Mouse (Mus musculus): ENCODE data around the gene Smad3.

Smad3 gene

GRCm38 (mm10) chr9:63658436-63658835, 99.4 kb downstream of the Smad3 start:
- DNase-seq: no peak

GRCm38 (mm10) chr9:63657167-63657566, 100.6 kb downstream of the Smad3 start:
- no peak for DNase-seq

DNA sequence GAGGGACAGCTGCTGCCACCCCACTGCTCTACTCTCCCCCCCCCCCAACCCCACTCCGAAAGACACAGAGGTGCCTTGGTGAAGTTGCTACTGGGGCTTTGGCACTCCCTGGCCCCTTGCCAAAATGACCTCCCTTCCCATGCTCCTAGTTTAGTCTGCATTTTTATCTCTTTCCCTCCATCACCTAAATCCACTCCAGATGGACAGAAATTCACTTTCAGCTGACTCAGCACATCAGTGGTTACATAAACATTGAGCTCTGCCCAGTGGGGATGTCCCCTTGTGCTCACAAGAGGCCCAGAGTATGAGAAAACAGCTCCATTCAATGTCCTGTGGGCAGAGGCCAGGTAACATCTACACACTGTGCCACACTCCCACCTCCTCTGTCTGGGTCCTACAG, 102.7 kb downstream of the Smad3 start:
- no peak for DNase-seq

DNA sequence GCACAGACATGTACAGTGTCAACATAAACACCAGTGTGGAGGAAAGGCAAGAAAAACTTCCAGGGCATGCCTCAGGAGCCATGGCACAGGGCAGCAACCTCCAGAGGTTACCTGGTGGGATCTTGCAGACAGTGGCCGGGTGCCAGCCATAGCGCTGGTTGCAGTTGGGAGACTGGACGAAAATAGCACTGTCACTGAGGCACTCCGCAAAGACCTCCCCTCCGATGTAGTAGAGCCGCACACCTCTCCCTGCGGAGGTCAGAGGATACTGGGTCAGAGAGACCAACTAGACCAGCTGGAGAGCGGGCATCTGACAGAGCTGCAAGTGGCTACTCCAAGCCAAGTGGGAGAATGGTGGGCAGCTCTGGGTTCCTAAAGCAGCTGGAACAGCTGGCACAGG, 103.2 kb downstream of the Smad3 start:
- no peak for DNase-seq

DNA sequence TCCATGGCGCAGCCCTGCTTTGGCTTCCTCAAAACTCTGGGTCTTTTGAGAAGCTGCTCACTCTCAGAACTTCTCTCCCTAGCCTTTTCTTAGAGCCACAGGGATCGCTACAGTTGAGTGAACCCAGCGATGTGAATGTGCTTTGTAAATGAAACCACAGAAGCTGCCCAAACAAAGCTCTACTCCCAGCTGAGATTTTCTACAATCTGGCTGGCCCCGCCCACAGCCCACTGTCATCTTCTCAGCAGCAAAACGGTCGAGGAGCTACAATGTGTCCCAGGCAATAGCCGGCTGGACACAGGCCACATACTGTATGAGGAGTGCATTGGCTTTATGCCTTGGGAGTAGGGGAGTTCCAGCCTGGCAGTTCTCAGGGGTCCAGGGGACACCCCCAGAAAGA, 104.1 kb downstream of the Smad3 start:
- DNase-seq: no peak

DNA sequence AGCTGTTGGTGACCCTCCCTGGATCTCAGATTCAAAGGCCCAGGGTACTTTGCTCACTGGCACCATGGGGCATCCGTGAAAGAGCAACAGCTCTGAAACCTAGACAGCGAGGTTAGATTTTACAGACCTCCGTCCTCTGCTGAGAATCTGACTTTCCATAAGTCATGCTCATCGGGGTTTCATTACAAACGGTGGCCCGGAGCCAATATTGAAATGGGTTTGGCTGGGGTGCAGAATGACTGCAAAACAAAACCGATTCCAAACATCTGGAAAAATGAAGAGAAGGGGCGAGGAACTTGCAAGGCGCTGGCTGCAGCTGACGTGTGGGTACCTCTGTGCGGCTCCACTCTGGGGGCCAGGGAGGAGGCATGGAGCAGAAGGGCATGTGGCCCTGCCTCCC, 106.2 kb downstream of the Smad3 start:
- no peak for DNase-seq

- peak; percentile 58 for DNase-seq
Observed at GRCm38 (mm10) chr9:63650905-63651304, 106.9 kb downstream of the Smad3 start.

DNA sequence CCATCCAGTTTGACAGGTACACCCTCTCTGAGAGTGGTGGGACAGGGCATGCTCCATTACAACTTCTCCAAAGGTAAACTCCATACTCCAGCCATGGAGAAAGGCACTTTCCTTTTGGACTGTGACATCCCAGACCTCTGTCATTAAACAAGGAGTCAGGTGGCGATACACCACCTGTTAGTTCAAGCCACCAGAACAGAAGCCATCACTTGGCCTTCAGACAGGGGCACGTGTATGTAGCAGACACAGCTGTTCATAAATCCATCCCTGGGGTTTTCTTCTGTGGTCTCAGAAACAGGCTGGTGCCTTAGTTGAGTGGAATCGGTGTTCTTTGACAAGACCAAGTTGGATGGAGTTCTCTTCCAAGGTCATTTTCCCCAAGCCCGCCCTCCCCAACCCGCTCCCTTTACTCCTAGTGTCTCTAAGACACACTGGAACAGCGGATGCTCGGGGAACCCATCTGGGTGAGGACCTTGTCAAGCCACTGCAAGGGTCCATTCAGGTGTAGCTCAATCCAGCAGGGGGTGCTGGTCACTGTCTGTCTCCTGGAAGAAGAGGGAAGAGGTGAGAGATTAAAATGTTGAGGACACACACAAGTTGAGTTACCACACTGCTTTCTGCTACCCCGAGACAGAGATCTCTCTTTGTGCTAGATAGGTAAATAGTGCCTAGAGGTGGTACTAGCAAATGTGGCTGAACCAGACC, 107.8 kb downstream of the Smad3 start:
- no peak for DNase-seq

DNA sequence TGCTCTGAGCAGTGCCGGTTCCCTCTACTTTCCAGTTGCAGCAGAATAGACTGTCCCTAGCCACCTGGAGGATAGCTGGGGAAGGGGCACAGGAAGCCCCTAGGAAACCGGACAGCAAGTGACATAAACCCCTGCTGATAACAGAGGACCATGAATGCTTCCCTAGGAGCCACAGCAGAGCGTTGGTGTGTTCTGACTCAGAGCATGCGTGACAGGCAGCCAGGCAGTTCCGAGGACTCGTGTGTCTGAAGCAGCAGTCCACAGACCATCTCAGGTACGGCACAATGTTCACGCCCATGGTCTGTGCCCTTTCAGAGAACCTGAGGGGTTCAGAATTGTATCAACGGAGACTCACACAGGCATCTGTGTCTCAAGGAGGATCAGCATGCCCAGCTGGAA, 109.3 kb downstream of the Smad3 start:
- DNase-seq: no peak

DNA sequence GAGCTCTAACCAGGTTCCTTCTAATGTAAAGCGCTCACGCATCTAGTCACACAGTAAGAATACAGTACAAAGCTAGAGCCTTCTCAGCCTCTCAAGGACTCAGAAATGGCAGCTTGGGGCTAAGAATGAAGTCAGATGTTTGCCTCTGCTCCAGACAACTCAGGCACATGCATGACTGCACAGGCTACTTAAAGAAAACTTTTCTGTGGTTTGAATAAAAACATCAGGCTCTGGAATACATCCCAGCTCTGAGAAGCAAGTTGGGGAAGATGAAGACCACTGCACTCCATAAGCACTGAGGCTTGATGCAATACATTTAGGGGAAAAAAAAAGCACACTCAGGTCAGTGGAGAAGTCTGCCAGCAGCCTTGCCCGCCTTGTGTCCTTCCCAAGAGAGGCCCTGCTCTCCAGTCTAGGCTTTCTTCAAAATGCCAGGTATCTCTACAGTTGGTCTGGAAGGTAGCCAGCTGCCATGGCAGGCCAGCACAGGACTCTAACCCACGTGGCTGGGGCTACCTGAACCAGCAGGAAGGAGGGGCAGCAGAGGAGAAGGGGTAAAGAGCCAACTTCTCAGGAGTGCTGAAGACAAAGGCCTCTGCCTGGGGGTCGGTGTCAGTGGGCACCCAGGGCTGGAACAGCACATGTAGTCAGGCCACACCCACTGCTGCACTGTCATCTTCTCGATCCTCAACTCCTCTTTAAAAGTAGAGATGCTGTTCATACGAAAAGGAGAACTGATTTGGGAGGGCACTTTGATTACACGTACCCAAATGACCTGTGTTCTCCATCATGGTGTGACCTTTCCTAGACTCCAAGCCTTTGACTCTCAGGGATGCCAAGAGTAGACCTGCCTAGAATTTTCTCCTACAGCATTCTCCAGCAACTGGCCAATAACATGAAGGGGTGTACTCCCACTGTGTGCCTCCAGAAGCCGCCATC, 109.9 kb downstream of the Smad3 start:
- peak; percentile 63 for DNase-seq

- no peak for DNase-seq
Observed at GRCm38 (mm10) chr9:63645084-63645483, 112.7 kb downstream of the Smad3 start.

DNA sequence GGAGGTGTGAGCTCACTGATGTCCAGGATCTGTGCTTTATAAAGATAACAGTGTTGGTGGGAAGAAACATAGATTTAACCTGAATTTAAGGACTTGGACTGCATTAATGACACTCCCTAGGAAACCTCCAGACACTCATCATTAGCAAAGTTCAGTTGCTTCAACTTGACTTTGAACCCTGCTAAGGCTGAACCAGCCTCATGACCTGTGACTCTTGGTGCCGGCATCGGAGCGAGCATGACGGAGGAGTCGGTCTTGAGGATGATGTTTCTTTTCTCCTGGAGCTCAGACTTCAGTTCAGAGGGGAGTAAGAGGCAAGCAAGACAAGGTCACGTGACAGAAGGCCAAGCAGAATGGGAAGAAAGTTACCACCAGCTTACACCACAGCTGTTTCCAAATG, 113.8 kb downstream of the Smad3 start:
- no peak for DNase-seq

DNA sequence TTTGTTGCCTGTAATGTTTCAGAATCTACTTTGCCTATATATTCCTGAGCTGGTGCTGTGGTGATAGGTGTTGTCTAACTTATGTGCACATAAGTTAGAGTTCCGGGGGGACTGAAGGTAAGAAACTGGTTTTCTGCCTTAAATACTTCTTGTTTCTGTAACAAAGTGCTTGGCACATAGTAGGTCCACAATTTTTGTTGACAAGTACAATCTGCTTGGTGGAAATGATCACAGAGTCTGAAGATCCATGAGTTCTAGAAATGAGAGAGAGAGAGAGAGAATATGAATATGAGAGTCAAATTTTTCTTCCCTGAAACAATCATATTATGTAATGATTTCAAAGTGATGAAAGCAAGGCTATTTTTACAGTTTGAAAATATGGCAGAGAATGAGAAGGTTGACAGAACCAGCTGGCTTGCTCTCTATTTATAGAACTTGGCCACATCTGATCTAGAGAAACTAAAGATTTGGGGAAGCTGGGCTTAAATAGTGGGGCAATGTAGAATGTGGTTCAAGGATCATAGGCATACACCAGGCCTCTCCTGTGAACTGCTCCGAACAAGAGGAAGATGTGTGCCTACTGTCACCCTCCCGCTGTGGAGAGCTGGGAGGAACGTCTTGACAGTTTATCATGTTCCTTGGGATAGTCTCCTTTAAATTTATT, 115.7 kb downstream of the Smad3 start:
- DNase-seq: no peak

DNA sequence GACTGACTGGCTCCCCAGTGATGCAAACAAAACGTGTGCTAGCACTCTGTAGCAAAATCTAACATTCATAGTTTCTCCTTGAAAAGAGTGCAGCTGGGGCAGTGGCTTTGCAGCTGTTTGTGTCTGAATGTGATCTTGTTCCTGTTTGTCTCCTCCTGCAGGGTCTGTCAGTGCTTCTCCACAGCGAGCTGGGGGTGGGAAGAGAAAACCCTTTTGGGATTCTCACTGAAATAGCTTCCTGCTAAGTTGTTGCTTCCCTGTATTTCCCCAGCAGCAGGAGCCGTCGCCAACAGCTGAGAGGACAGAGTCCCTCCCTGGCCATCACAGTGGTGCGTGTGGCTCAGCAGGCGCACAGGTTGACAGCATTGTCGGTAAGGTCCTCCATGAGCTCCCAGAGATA, 121.7 kb downstream of the Smad3 start:
- no peak for DNase-seq

DNA sequence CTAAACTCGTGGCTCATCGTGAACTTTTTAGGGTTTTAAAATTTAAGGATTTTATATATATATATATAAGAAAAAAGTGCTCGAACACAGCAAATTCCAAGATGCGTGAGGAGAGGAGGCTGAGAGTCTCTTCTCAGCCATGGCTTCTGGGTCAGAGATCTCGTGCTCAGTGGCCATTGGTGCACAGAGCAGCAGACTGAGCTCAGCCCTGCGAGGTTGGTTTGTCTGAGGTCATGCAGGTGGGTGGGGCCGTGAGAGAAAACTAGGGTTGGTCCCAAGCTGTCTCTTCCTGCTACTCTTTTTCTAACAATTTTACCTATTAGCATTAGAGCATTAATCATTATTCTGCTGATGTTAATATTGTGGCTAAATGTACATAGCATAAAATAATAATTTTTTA, 124.5 kb downstream of the Smad3 start:
- no peak for DNase-seq

- no peak for DNase-seq
Observed at GRCm38 (mm10) chr9:63632924-63633323, 124.9 kb downstream of the Smad3 start.

DNA sequence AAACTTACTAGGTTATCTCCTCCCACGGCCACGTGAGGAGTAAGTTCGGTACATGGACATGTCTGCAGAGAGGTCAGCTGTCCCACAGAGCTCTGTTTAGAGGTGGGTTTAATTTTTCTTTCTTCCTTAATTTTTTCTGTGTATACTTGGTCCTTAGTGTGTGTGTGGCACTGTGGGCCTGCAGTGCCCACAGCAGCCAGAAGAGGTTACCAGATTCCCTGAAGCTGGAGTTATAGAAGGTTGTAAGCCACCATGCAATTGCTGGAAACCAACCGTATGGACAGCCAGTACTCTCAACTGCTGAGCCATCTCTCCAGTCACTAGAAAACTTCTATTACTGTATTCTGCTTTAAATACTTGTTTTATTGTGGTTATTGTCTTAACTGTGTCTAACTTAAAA, 125.7 kb downstream of the Smad3 start:
- no peak for DNase-seq

DNA sequence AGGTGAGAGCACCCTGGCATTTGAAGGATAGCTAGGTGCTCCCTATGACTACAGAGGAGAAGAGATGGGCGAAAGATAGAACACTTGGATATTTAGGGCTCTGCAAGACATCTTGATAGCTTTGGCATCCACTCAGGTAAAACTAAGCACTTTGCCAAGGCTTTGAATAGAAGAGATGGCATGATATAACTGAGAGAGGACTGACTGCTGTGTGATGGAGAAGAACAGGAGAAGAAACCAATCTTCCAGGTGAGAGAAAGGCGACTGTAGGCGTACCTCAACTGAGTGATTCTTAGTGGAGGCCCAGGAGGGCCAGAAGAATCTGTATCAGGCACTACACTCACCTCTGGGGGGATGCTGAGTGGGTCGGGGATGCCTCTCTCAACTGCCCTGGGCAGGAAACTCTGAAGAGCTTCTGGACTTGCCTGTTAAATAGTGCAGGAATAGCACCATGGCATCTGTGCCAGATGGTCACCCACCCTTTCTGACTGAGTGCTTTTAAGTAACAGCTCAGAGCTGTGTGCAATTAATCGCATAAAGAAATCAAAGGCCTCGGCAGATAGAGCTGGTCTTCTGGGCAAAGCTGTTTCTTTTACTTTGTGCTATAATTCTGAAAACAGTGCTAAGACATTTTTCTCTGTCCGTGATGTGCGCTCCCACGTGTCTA, 132.6 kb downstream of the Smad3 start:
- no peak for DNase-seq

GRCm38 (mm10) chr9:63623895-63624569, 133.8 kb downstream of the Smad3 start:
- DNase-seq: no peak

- no peak for DNase-seq
Observed at GRCm38 (mm10) chr9:63617967-63618366, 139.8 kb downstream of the Smad3 start.

DNA sequence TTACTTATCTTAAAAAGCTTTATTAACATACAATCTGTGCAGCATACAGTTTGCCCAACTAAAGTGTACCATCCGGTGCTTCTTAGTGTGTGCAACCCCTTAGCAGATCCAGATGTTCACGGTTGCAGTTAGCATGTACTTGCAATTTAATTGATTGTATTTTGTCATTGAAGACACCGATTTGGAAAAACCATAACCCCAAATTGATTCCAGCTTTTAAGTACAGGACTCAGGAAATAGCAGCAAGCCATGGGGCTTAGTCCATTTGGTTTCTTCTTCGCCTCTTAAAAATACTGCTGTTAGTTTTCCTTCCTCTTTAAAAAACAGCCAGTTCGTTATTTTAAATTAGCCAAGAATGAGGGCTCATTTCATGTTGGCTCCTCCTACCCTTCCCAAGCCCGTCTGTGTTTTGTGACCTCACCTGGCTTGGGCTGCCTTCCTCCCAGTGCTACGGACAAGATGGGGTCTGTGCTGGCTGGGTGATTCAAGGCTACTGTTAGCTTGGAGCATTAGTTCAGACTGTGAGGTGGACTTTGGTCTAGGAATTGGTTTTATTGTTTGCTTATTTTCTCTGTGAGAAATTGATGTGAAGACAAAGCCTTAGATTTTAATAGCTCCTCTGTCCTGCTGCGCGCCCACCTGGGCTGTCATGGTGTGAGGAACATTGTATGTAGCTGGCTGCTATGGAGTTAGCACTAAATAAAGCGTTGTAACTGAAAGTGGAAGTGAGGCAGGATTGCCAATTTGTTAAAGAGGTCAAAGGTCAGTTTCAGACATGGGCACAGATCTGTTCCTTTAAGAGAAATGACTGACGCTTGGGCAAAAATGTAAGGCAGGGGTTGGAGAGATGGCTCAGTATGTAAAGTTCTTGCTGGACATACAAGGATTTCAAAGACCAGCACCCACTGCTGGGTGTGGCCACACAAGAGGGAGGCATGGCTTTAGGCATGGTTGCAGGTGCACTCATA, 143.5 kb downstream of the Smad3 start:
- DNase-seq: no peak

All from cerebellum, adult 9-11 months (tissue).